Mouse (Mus musculus) C2C12 (cell line): Measurements from ENCODE around the gene Krt82.

Source experiments
- CEBPB ChIP-seq: IDR thresholded peaks from one replicate; pipeline ENCODE4 v1.6.1; 2011; ENCODE audit warnings: low read depth, mild to moderate bottlenecking, control low read depth, moderate library complexity
- CTCF ChIP-seq: IDR thresholded peaks from one replicate; pipeline ENCODE4 v1.5.1; 2011; ENCODE audit not compliant: control insufficient read depth, insufficient read depth, insufficient read length
- FOSL1 ChIP-seq: IDR thresholded peaks from one replicate; pipeline ENCODE4 v1.8.0; 2011; ENCODE audit warnings: mild to moderate bottlenecking, low read length; ENCODE audit not compliant: poor library complexity, insufficient read depth, severe bottlenecking
- MAX ChIP-seq: IDR thresholded peaks from one replicate; pipeline ENCODE4 v1.6.1; 2011; ENCODE audit warnings: mild to moderate bottlenecking, control low read depth
- MYOD1 ChIP-seq: IDR thresholded peaks from one replicate; pipeline ENCODE4 v1.6.1; 2011; ENCODE audit warnings: low read depth; ENCODE audit not compliant: control insufficient read depth, insufficient read length
- MYOG ChIP-seq: IDR thresholded peaks from one replicate; pipeline ENCODE4 v1.6.1; 2011; ENCODE audit not compliant: control insufficient read depth, insufficient read length; ENCODE audit errors: extremely low read depth
- USF1 ChIP-seq: IDR thresholded peaks from one replicate; pipeline ENCODE4 v1.6.1; 2011; ENCODE audit warnings: low read depth, mild to moderate bottlenecking, control low read depth, moderate library complexity

DNA sequence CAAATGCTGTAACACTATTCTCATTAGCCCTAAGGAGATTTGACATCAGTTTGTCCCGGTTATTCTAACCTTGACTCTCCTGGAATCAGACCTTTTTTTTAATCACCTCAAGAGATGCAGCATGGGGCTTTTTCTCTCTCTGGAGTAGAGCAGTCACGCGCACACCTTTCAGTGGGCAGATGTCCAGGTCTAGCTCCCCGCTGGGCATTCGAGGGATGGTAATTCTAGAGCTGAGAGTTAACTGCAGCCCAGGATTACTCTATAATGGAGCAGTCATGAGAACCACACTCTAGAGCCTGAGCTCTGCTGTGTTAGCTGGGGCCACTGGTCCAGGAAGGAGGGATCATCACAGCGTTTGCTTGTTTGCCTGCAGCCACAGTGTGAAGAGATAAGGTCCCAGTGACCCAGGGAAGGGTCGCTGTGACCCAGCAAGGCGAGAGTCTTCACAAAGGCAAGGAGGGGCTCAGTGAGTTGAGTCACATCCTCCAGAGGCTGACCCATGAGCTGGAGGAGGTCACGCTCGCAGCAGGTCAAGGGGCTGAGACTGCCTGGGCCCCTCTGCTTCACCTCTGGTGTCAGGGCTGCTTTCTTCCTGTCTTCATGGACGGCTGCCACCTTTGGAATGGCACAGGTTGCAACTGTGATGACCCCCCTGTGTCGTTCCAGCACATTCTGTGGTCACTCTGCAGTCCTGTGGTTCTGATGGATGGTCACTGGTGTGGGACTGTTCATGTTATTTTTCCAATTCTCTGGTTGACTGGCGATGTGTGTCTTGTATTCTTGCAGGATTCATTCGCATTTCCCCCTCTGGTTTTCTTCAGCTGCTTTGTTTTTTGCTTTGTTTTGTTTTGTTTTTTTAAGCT, 43.3 kb downstream of the Krt82 start:
- TF ChIP-seq CTCF (no peak), MAX (no peak), USF1 (no peak), FOSL1 (no peak), MYOD1 (no peak), CEBPB (no peak), MYOG (no peak)
